Mouse (Mus musculus) CH12.LX (cell line): ENCODE results near the gene Cyp27a1.

Source experiments
- CTCF ChIP-seq, 2 experiments: IDR thresholded peaks in 1 of 2; conservative IDR thresholded peaks in 1 of 2; 2 replicates each; pipeline ENCODE4 v1.5.1; 2011 to 2012; ENCODE audit warnings: low read depth in 2 of 2, low read length in 2 of 2, improper control_type of control experiment in 1 of 2, inconsistent platforms in 1 of 2, mild to moderate bottlenecking in 1 of 2, moderate library complexity in 1 of 2
- E2F4 ChIP-seq: IDR thresholded peaks from 2 replicates; pipeline ENCODE4 v1.6.1; 2011; ENCODE audit warnings: low read depth, low read length, improper control_type of control experiment; ENCODE audit not compliant: insufficient replicate concordance
- MAX ChIP-seq: IDR thresholded peaks from 2 replicates; pipeline ENCODE4 v1.6.1; 2011; ENCODE audit warnings: low read length, improper control_type of control experiment
- MEF2A ChIP-seq: IDR thresholded peaks from 2 replicates; pipeline ENCODE4 v1.6.1; 2014; ENCODE audit warnings: low read depth, mild to moderate bottlenecking, inconsistent platforms, low read length, improper control_type of control experiment, borderline replicate concordance
- NELFE ChIP-seq: IDR thresholded peaks from 2 replicates; pipeline ENCODE4 v1.6.1; 2011; ENCODE audit warnings: low read depth, low read length, improper control_type of control experiment
- POLR2A ChIP-seq: IDR thresholded peaks from 2 replicates; pipeline ENCODE4 v1.6.1; 2011; ENCODE audit warnings: low read depth, mild to moderate bottlenecking, improper control_type of control experiment, low read length
- POLR2AphosphoS2 ChIP-seq: IDR thresholded peaks from 2 replicates; pipeline ENCODE4 v1.6.1; 2011; ENCODE audit warnings: low read depth, low read length, improper control_type of control experiment
- RAD21 ChIP-seq: IDR thresholded peaks from 2 replicates; pipeline ENCODE4 v1.6.1; 2011; ENCODE audit warnings: low read depth, mild to moderate bottlenecking, low read length, improper control_type of control experiment, moderate library complexity
- SIN3A ChIP-seq: IDR thresholded peaks from 2 replicates; pipeline ENCODE4 v1.6.1; 2012; ENCODE audit warnings: low read length, improper control_type of control experiment, inconsistent platforms
- UBTF ChIP-seq: IDR thresholded peaks from 2 replicates; pipeline ENCODE4 v1.6.1; 2012; ENCODE audit warnings: low read depth, mild to moderate bottlenecking, inconsistent platforms, low read length, improper control_type of control experiment, moderate library complexity
- USF1 ChIP-seq: IDR thresholded peaks from 2 replicates; pipeline ENCODE4 v1.6.1; 2014; ENCODE audit warnings: low read depth, mild to moderate bottlenecking, inconsistent platforms, low read length, improper control_type of control experiment
- ZKSCAN1 ChIP-seq: IDR thresholded peaks from 2 replicates; pipeline ENCODE4 v1.6.1; 2012; ENCODE audit warnings: low read depth, inconsistent platforms, low read length, improper control_type of control experiment, borderline replicate concordance

GRCm38 (mm10) chr1:74693891-74694583, 19.3 kb upstream of the Cyp27a1 start:
- no peak for TF ChIP-seq RAD21
- TF ChIP-seq NELFE = no peak
- TF ChIP-seq SIN3A = no peak
- no peak for TF ChIP-seq CTCF (conservative IDR thresholded peaks at IDR 0.05 in 1 of 2, IDR thresholded peaks at IDR 0.05 in 1 of 2; ENCODE audit: low read depth in 2 of 2, low read length in 2 of 2)
- no peak for TF ChIP-seq MEF2A
- no peak for TF ChIP-seq POLR2AphosphoS2
- no peak for TF ChIP-seq USF1
- TF ChIP-seq MAX = no peak
- TF ChIP-seq E2F4 = no peak
- no peak for TF ChIP-seq POLR2A
- TF ChIP-seq ZKSCAN1 = no peak
- TF ChIP-seq UBTF = no peak
